Mouse (Mus musculus): ENCODE measurements around the gene Rsph9.

- TF ChIP-seq CEBPB (IDR thresholded peaks at IDR 0.05; ENCODE audit: low read depth), result no peak
- TF ChIP-seq CTCF (IDR thresholded peaks at IDR 0.05; ENCODE audit: control insufficient read depth, insufficient read depth, insufficient read length), result no peak
Measured at GRCm38 (mm10) chr17:46161179-46161578, 17.2 kb upstream of the Rsph9 start.

Data from C2C12 (cell line).